Mouse (Mus musculus) stomach, postnatal 0 days (tissue): ENCODE measurements at regions not wholly inside any gene's neighbourhood (a gene's known extent, or its start where the extent isn't known, plus 50 kb on each side); places are given as distances from the start of the nearest gene placed in this dataset.

ENCODE experiments used
- CTCF ChIP-seq: IDR thresholded peaks from 2 replicates; pipeline ENCODE4 v1.5.1; 2016; ENCODE audit warnings: antibody characterized with exemption, low read depth, mild to moderate bottlenecking, moderate library complexity
- EP300 ChIP-seq: optimal IDR thresholded peaks from 2 replicates; pipeline ENCODE3; 2016; ENCODE audit warnings: antibody characterized with exemption

GRCm38 (mm10) chr8:12055931-12056330, 215.7 kb downstream of the Tex29 start:
- TF ChIP-seq CTCF (no peak), EP300 (no peak)
